In genomic region chr2:49521564-49521963, GRCm38 (mm10) we compare ENCODE assay signal across 25 mouse cellular contexts.
DNase-seq lines count a peak whose midpoint lies in the region; ATAC-seq and TF ChIP-seq lines count a peak whose summit lies in the region.
"Had no signal": no experiment of that assay in that cellular context is flagged by ENCODE, and none has a peak within 500 bp of the region (broad histone marks: within the 10 kb centered on the region; RNA-seq: fewer than 3 reads in every experiment).

No protein-coding gene starts in this region.

- no peak overlapping the region for H3K27ac ChIP-seq in forebrain, postnatal 0 days (ENCODE audit: low read depth, low read length)
- no peak overlapping the region for H3K27ac ChIP-seq in forebrain, embryonic 15.5 days (replicated peaks)
- peak overlapping the region; percentile 54; the same call in 1 of the 2 replicates for H3K27ac ChIP-seq in left cerebral cortex, adult 2 months
- 0 out of 2 replicates have a peak overlapping the region, but pooled peaks have one; percentile 2 for H3K27ac ChIP-seq in midbrain, embryonic 13.5 days
- no peak overlapping the region for H3K27ac ChIP-seq in midbrain, postnatal 0 days (ENCODE audit: low read depth, low read length)
- H3K27ac ChIP-seq in liver, postnatal 0 days (ENCODE audit: low read depth) = peak overlapping the region; percentile 73
- H3K27ac ChIP-seq: embryonic facial prominence, embryonic 12.5 days; embryonic facial prominence, embryonic 15.5 days; forebrain, embryonic 12.5 days; heart, adult 2 months; heart, embryonic 10.5 days; heart, embryonic 13.5 days; hindbrain, embryonic 12.5 days had no signal

- no peak for TF ChIP-seq EP300 in liver, postnatal 0 days (IDR thresholded peaks at IDR 0.05; ENCODE audit: low read depth)

- no peak for DNase-seq in forebrain, postnatal 0 days
- DNase-seq in left cerebral cortex, adult 2 months (ENCODE audit: extremely low spot score in 1 of 2, low spot score in 2 of 2) = no peak
- no peak for DNase-seq in left cerebral cortex, adult 11 months (ENCODE audit: low spot score)
- DNase-seq in midbrain, postnatal 0 days (ENCODE audit: low spot score) = no peak
- no peak for DNase-seq in liver, postnatal 0 days
- no peak for DNase-seq in layer of hippocampus, adult 9-11 months
- DNase-seq: adrenal gland, adult 2 months; adrenal gland, postnatal 14 days; cerebellum, adult 11 months; cerebellum, adult 2 months; cerebellum, adult 9-11 months; cerebellum, postnatal 25 days; gastrocnemius, postnatal 36 days; heart, adult 2 months; heart, postnatal 14 days; heart, postnatal 4 days had no signal

- no peak overlapping the region for H3K4me3 ChIP-seq in forebrain, postnatal 0 days (ENCODE audit: low read depth, low read length)
- H3K4me3 ChIP-seq in forebrain, embryonic 15.5 days = no peak overlapping the region
- no peak overlapping the region for H3K4me3 ChIP-seq in left cerebral cortex, adult 2 months
- no peak overlapping the region for H3K4me3 ChIP-seq in midbrain, embryonic 13.5 days (replicated peaks)
- no peak overlapping the region for H3K4me3 ChIP-seq in midbrain, postnatal 0 days (ENCODE audit: low read depth, low read length)
- no peak overlapping the region for H3K4me3 ChIP-seq in liver, postnatal 0 days (ENCODE audit: low read depth, low read length)
- H3K4me3 ChIP-seq: embryonic facial prominence, embryonic 12.5 days; embryonic facial prominence, embryonic 15.5 days; forebrain, embryonic 12.5 days; heart, adult 2 months; heart, embryonic 10.5 days; heart, embryonic 13.5 days; hindbrain, embryonic 12.5 days had no signal

- WGBS in forebrain, postnatal 0 days = 37% methylated on average over 2 of the region's 2 CpGs
- WGBS in forebrain, embryonic 15.5 days = 46% methylated on average over 2 of the region's 2 CpGs
- WGBS in midbrain, embryonic 13.5 days = 77% methylated on average over 2 of the region's 2 CpGs
- WGBS in midbrain, postnatal 0 days = 75% methylated on average over 2 of the region's 2 CpGs
- WGBS in liver, postnatal 0 days (ENCODE audit: insufficient replicate concordance) = 61% methylated on average over 2 of the region's 2 CpGs

- H3K9ac ChIP-seq in forebrain, postnatal 0 days = no peak overlapping the region
- no peak overlapping the region for H3K9ac ChIP-seq in forebrain, embryonic 15.5 days (replicated peaks)
- no peak overlapping the region for H3K9ac ChIP-seq in midbrain, embryonic 13.5 days (replicated peaks)
- H3K9ac ChIP-seq in midbrain, postnatal 0 days (replicated peaks; ENCODE audit: low read length, poor library complexity, severe bottlenecking) = no peak overlapping the region
- H3K9ac ChIP-seq in liver, postnatal 0 days (replicated peaks) = no peak overlapping the region
- H3K9ac ChIP-seq: embryonic facial prominence, embryonic 12.5 days; embryonic facial prominence, embryonic 15.5 days; forebrain, embryonic 12.5 days; heart, embryonic 13.5 days; hindbrain, embryonic 12.5 days had no signal

- intact Hi-C loops in left cerebral cortex, adult 2 months (cut with DNase I) = no loop called here

- no peaks in the 10 kb centered on the region for H3K36me3 ChIP-seq in forebrain, postnatal 0 days (ENCODE audit: insufficient read depth)
- H3K36me3 ChIP-seq in forebrain, embryonic 15.5 days = no peaks in the 10 kb centered on the region
- 0 out of 2 replicates have a peak, but pooled peaks cover 5% of the 10 kb centered on the region for H3K36me3 ChIP-seq in midbrain, embryonic 13.5 days
- no peaks in the 10 kb centered on the region for H3K36me3 ChIP-seq in midbrain, postnatal 0 days (ENCODE audit: insufficient read depth, low read length)
- 0 out of 2 replicates have a peak, but pooled peaks cover 4% of the 10 kb centered on the region for H3K36me3 ChIP-seq in liver, postnatal 0 days (replicated peaks; ENCODE audit: insufficient read depth, low read length)
- H3K36me3 ChIP-seq: embryonic facial prominence, embryonic 12.5 days; heart, embryonic 10.5 days had no signal

- no peaks in the 10 kb centered on the region for H3K27me3 ChIP-seq in forebrain, postnatal 0 days (ENCODE audit: insufficient read depth, low read length)
- no peaks in the 10 kb centered on the region for H3K27me3 ChIP-seq in forebrain, embryonic 15.5 days
- no peaks in the 10 kb centered on the region for H3K27me3 ChIP-seq in midbrain, embryonic 13.5 days
- no peaks in the 10 kb centered on the region for H3K27me3 ChIP-seq in midbrain, postnatal 0 days (ENCODE audit: insufficient read depth, low read length)
- no peaks in the 10 kb centered on the region for H3K27me3 ChIP-seq in liver, postnatal 0 days (ENCODE audit: insufficient read depth, low read length)
- H3K27me3 ChIP-seq: embryonic facial prominence, embryonic 12.5 days; embryonic facial prominence, embryonic 15.5 days; forebrain, embryonic 12.5 days; heart, embryonic 13.5 days; hindbrain, embryonic 12.5 days had no signal

- H3K4me1 ChIP-seq in forebrain, postnatal 0 days (ENCODE audit: insufficient read depth) = no peaks in the 10 kb centered on the region
- H3K4me1 ChIP-seq in forebrain, embryonic 15.5 days = peaks cover 30% of the 10 kb centered on the region
- 0 out of 2 replicates have a peak, but pooled peaks cover 2% of the 10 kb centered on the region for H3K4me1 ChIP-seq in midbrain, embryonic 13.5 days (replicated peaks)
- no peaks in the 10 kb centered on the region for H3K4me1 ChIP-seq in midbrain, postnatal 0 days (ENCODE audit: insufficient read depth, low read length)
- no peaks in the 10 kb centered on the region for H3K4me1 ChIP-seq in liver, postnatal 0 days (ENCODE audit: insufficient read depth)
- H3K4me1 ChIP-seq: embryonic facial prominence, embryonic 12.5 days; embryonic facial prominence, embryonic 15.5 days; forebrain, embryonic 12.5 days; hindbrain, embryonic 12.5 days had no signal

- peak; percentile 38 for ATAC-seq in forebrain, postnatal 0 days
- ATAC-seq in forebrain, embryonic 15.5 days (replicated peaks) = no peak
- ATAC-seq in midbrain, embryonic 13.5 days = no peak
- ATAC-seq in midbrain, postnatal 0 days (ENCODE audit: low FRiP score) = no peak
- ATAC-seq in liver, postnatal 0 days = peak; percentile 91
- ATAC-seq: hindbrain, embryonic 16.5 days had no signal

- TF ChIP-seq CTCF in forebrain, postnatal 0 days (IDR thresholded peaks at IDR 0.05; ENCODE audit: low read depth) = no peak
- no peak for TF ChIP-seq CTCF in left cerebral cortex, adult 2 months (IDR thresholded peaks at IDR 0.05)
- TF ChIP-seq CTCF in midbrain, postnatal 0 days (IDR thresholded peaks at IDR 0.05) = no peak
- TF ChIP-seq CTCF in liver, postnatal 0 days (IDR thresholded peaks at IDR 0.05; ENCODE audit: low read depth) = no peak

- no peak overlapping the region for H3K4me2 ChIP-seq in forebrain, postnatal 0 days (ENCODE audit: low read depth)
- H3K4me2 ChIP-seq in forebrain, embryonic 15.5 days (replicated peaks) = no peak overlapping the region
- no peak overlapping the region for H3K4me2 ChIP-seq in midbrain, embryonic 13.5 days (replicated peaks)
- H3K4me2 ChIP-seq in midbrain, postnatal 0 days (ENCODE audit: low read depth, low read length, poor library complexity, severe bottlenecking) = no peak overlapping the region
- no peak overlapping the region; the same call in 1 of the 2 replicates for H3K4me2 ChIP-seq in liver, postnatal 0 days (ENCODE audit: low read depth, low read length)
- H3K4me2 ChIP-seq: embryonic facial prominence, embryonic 12.5 days; embryonic facial prominence, embryonic 15.5 days; forebrain, embryonic 12.5 days; heart, embryonic 13.5 days; hindbrain, embryonic 12.5 days had no signal

- no peaks in the 10 kb centered on the region for H3K9me3 ChIP-seq in forebrain, postnatal 0 days (ENCODE audit: low read length)
- no peaks in the 10 kb centered on the region for H3K9me3 ChIP-seq in forebrain, embryonic 15.5 days
- no peaks in the 10 kb centered on the region for H3K9me3 ChIP-seq in midbrain, embryonic 13.5 days
- H3K9me3 ChIP-seq in midbrain, postnatal 0 days (ENCODE audit: low read length) = no peaks in the 10 kb centered on the region
- H3K9me3 ChIP-seq in liver, postnatal 0 days (ENCODE audit: low read length) = no peaks in the 10 kb centered on the region
- H3K9me3 ChIP-seq: embryonic facial prominence, embryonic 12.5 days; embryonic facial prominence, embryonic 15.5 days; forebrain, embryonic 12.5 days; heart, embryonic 10.5 days; heart, embryonic 13.5 days; hindbrain, embryonic 12.5 days had no signal

Comparison
In these comparisons a context has a peak if more than half of its experiments do, and no peak if none do; other contexts are left out.
1. ATAC-seq: peak in forebrain, postnatal 0 days (single experiment) and liver, postnatal 0 days (single experiment); none in forebrain, embryonic 15.5 days (single experiment), midbrain, embryonic 13.5 days (single experiment) and midbrain, postnatal 0 days (single experiment).
2. H3K27ac ChIP-seq: peak in left cerebral cortex, adult 2 months (single experiment), midbrain, embryonic 13.5 days (single experiment) and liver, postnatal 0 days (single experiment); none in forebrain, postnatal 0 days (single experiment), forebrain, embryonic 15.5 days (single experiment) and midbrain, postnatal 0 days (single experiment).